In genomic region chr11:73019147-73019795, GRCm38 (mm10) we compare ENCODE assay signal across 8 mouse cellular contexts. TPM values are rescaled to one million over a fixed set of nuclear protein-coding genes. Genes with fewer than 3 reads are reported as not detected.
DNase-seq lines count a peak whose midpoint lies in the region; ATAC-seq lines count a peak whose summit lies in the region.

No protein-coding gene starts in this region.

- no peaks in the 10 kb centered on the region for H3K36me3 ChIP-seq in heart, embryonic 16.5 days (ENCODE audit: control insufficient read depth, insufficient read depth)
- no peaks in the 10 kb centered on the region for H3K36me3 ChIP-seq in lung, embryonic 15.5 days

- H3K27me3 ChIP-seq in heart, embryonic 16.5 days (ENCODE audit: control insufficient read depth, insufficient read depth, low read length): peaks cover 21% of the 10 kb centered on the region
- peaks cover 36% of the 10 kb centered on the region for H3K27me3 ChIP-seq in lung, embryonic 15.5 days

- H3K27ac ChIP-seq in heart, embryonic 16.5 days (ENCODE audit: low read length): no peak overlapping the region
- no peak overlapping the region for H3K27ac ChIP-seq in lung, embryonic 15.5 days

- peak overlapping the region; percentile 70 for H3K9ac ChIP-seq in heart, embryonic 16.5 days (ENCODE audit: low read length)
- H3K9ac ChIP-seq in lung, embryonic 15.5 days: peak overlapping the region; percentile 42

- H3K4me1 ChIP-seq in heart, embryonic 16.5 days (ENCODE audit: control insufficient read depth, insufficient read depth, low read length): peaks cover 25% of the 10 kb centered on the region
- peaks cover 43% of the 10 kb centered on the region for H3K4me1 ChIP-seq in lung, embryonic 15.5 days

- H3K9me3 ChIP-seq in heart, embryonic 16.5 days (replicated peaks; ENCODE audit: control insufficient read depth, low read length): no peaks in the 10 kb centered on the region
- no peaks in the 10 kb centered on the region for H3K9me3 ChIP-seq in lung, embryonic 15.5 days

- WGBS in heart, embryonic 16.5 days: under 1% methylated on average over 46 of the region's 46 CpGs
- under 1% methylated on average over 46 of the region's 46 CpGs for WGBS in lung, embryonic 15.5 days

- DNase-seq in CD4-positive helper T cell, adult 2 months (ENCODE audit: low read depth, low spot score): peak; percentile 91
- DNase-seq in T-cell, adult 2 months (ENCODE audit: low spot score): peak; percentile 93
- DNase-seq in embryo, embryonic 10 days (ENCODE audit: low spot score): peak; percentile 38
- peak; percentile 67 to 76 for DNase-seq in layer of hippocampus, postnatal 10 days (ENCODE audit: low spot score in 2 of 2)
- peak; percentile 78 for DNase-seq in retina, postnatal 1 day
- no peak for DNase-seq in urinary bladder, postnatal 10 days (ENCODE audit: low spot score)

- ATAC-seq in heart, embryonic 16.5 days (replicated peaks; ENCODE audit: extremely low read depth, insufficient read depth, low FRiP score): peak; percentile 31
- peak; percentile 19 for ATAC-seq in lung, embryonic 15.5 days (ENCODE audit: borderline replicate concordance, extremely low read depth, low FRiP score, low TSS enrichment)

- peak overlapping the region; percentile 71 for H3K4me3 ChIP-seq in heart, embryonic 16.5 days (ENCODE audit: low read length)
- peak overlapping the region; percentile 64 for H3K4me3 ChIP-seq in lung, embryonic 15.5 days

- H3K4me2 ChIP-seq in heart, embryonic 16.5 days (ENCODE audit: low read depth, low read length): peak overlapping the region; percentile 99
- peak overlapping the region; percentile 97 for H3K4me2 ChIP-seq in lung, embryonic 15.5 days

RNA-seq across cellular contexts. Expression of gene Camkk1, which starts 0.5 kb away (rescaled TPM):
- polyA plus RNA-seq in heart, embryonic 16.5 days (2015; fragmentation: Nextera tagmentation; extraction: Ambion mirVana): 3.4 and 3.7 TPM in 2 replicates
- total RNA-seq in layer of hippocampus, postnatal 10 days (2021): 10 to 100 TPM; 51.5 to 55.1 TPM
- polyA plus RNA-seq in lung, embryonic 15.5 days (2015; fragmentation: Nextera tagmentation; extraction: Ambion mirVana): 7.7 and 7.8 TPM in 2 replicates

RNA-seq across cellular contexts. Expression of gene P2rx1, which starts 20.4 kb away (rescaled TPM):
- polyA plus RNA-seq in heart, embryonic 16.5 days (2015; fragmentation: Nextera tagmentation; extraction: Ambion mirVana): 3.0 and 5.6 TPM in 2 replicates
- total RNA-seq in layer of hippocampus, postnatal 10 days (2021): under 1 TPM; 0.78 to 0.96 TPM
- 1.6 and 2.2 TPM in 2 replicates for polyA plus RNA-seq in lung, embryonic 15.5 days (2015; fragmentation: Nextera tagmentation; extraction: Ambion mirVana)

RNA-seq across cellular contexts. Expression of gene Ncbp3, which starts 28.3 kb away (rescaled TPM):
- polyA plus RNA-seq in heart, embryonic 16.5 days (2015; fragmentation: Nextera tagmentation; extraction: Ambion mirVana): 10.1 and 11.5 TPM in 2 replicates
- 1 to 10 TPM; 9.5 to 10.0 TPM for total RNA-seq in layer of hippocampus, postnatal 10 days (2021)
- polyA plus RNA-seq in lung, embryonic 15.5 days (2015; fragmentation: Nextera tagmentation; extraction: Ambion mirVana): 11.0 and 12.5 TPM in 2 replicates

RNA-seq across cellular contexts. Expression of gene Atp2a3, which starts 58.3 kb away (rescaled TPM):
- polyA plus RNA-seq in heart, embryonic 16.5 days (2015; fragmentation: Nextera tagmentation; extraction: Ambion mirVana): 9.0 and 14.9 TPM in 2 replicates
- 1 to 10 TPM; 5.8 to 7.6 TPM for total RNA-seq in layer of hippocampus, postnatal 10 days (2021)
- polyA plus RNA-seq in lung, embryonic 15.5 days (2015; fragmentation: Nextera tagmentation; extraction: Ambion mirVana): 13.9 and 16.2 TPM in 2 replicates
